Mouse (Mus musculus) forebrain, embryonic 10.5 days (tissue): ENCODE measurements at regions not wholly inside any gene's neighbourhood (a gene's known extent, or its start where the extent isn't known, plus 50 kb on each side); places are given as distances from the start of the nearest gene placed in this dataset.
A peak's percentile ranks its signal among the peaks of the same experiment; 100 is the strongest.

Experiments
- DNase-seq: peaks from one replicate; pipeline ENCODE4 v3.0.0-alpha.2; 2017; ENCODE audit warnings: low spot score; ENCODE audit errors: extremely low spot score
- H3K27ac ChIP-seq: fragments of 300-500 bp; sonication (generic); 2 replicates; pipeline ENCODE4 v1.5.1; 2016; ENCODE audit warnings: mild to moderate bottlenecking
- H3K27me3 ChIP-seq: fragments of 300-500 bp; sonication (generic); 2 replicates; pipeline ENCODE4 v1.6.1; 2016; ENCODE audit warnings: mild to moderate bottlenecking; ENCODE audit not compliant: poor library complexity, severe bottlenecking
- H3K36me3 ChIP-seq: fragments of 300-500 bp; sonication (generic); replicated peaks from 2 replicates; pipeline ENCODE4 v1.6.1; 2016; ENCODE audit warnings: mild to moderate bottlenecking, moderate library complexity
- H3K4me1 ChIP-seq: fragments of 300-500 bp; sonication (generic); 2 replicates; pipeline ENCODE4 v1.6.1; 2016
- H3K4me3 ChIP-seq: fragments of 300-500 bp; sonication (generic); 2 replicates; pipeline ENCODE4 v1.5.1; 2016; ENCODE audit warnings: mild to moderate bottlenecking, moderate library complexity
- H3K9me3 ChIP-seq: fragments of 300-500 bp; sonication (generic); 2 replicates; pipeline ENCODE4 v1.6.1; 2016; ENCODE audit warnings: mild to moderate bottlenecking, moderate library complexity
- WGBS: fragments of 180-500 bp; shearing (Covaris S2); methylation state at CpG from one replicate; pipeline ENCODE4 v1.1.7; 2016; 5-methylcytosine and 5-hydroxymethylcytosine counted together

GRCm38 (mm10) chr4:32130594-32130993, 108.0 kb upstream of the Bach2 start:
- H3K4me1 ChIP-seq: peaks cover 9% of the 10 kb centered on the region
- peak overlapping the region; percentile 17; the same call in 1 of the 2 replicates for H3K27ac ChIP-seq
- no peak for DNase-seq
- no peaks in the 10 kb centered on the region for H3K9me3 ChIP-seq
- no peak overlapping the region for H3K4me3 ChIP-seq
- H3K27me3 ChIP-seq: no peaks in the 10 kb centered on the region
- H3K36me3 ChIP-seq: no peaks in the 10 kb centered on the region
- WGBS: 71% methylated on average over 12 of the region's 12 CpGs

- peaks cover 9% of the 10 kb centered on the region for H3K4me1 ChIP-seq
- no peak for DNase-seq
- 84% methylated on average over 5 of the region's 5 CpGs for WGBS
Measured at GRCm38 (mm10) chr4:32131819-32132218, 106.8 kb upstream of the Bach2 start.

GRCm38 (mm10) chr4:32136151-32136550, 102.5 kb upstream of the Bach2 start:
- Histone ChIP-seq H3K9me3 (no peaks in the 10 kb centered on the region), H3K4me1 (no peaks in the 10 kb centered on the region; the same call in 1 of the 2 replicates), H3K27me3 (no peaks in the 10 kb centered on the region), H3K36me3 (no peaks in the 10 kb centered on the region), H3K27ac (no peak overlapping the region), H3K4me3 (no peak overlapping the region)
- no peak for DNase-seq
- WGBS: 74% methylated on average over 8 of the region's 10 CpGs

More at GRCm38 (mm10) chr4:32131819-32132218, 106.8 kb upstream of the Bach2 start:
- Histone ChIP-seq H3K9me3 (no peaks in the 10 kb centered on the region), H3K36me3 (no peaks in the 10 kb centered on the region), H3K4me3 (no peak overlapping the region), H3K27me3 (no peaks in the 10 kb centered on the region), H3K27ac (no peak overlapping the region)

- H3K36me3 ChIP-seq: no peaks in the 10 kb centered on the region
- no peak for DNase-seq
- H3K4me1 ChIP-seq: no peaks in the 10 kb centered on the region; the same call in 1 of the 2 replicates
- no peak overlapping the region for H3K4me3 ChIP-seq
- no peaks in the 10 kb centered on the region for H3K9me3 ChIP-seq
- no peaks in the 10 kb centered on the region for H3K27me3 ChIP-seq
- no peak overlapping the region for H3K27ac ChIP-seq
Measured at GRCm38 (mm10) chr4:32137243-32137642, 101.4 kb upstream of the Bach2 start.

GRCm38 (mm10) chr4:32137966-32138365, 100.6 kb upstream of the Bach2 start:
- no peaks in the 10 kb centered on the region for H3K27me3 ChIP-seq
- WGBS: 86% methylated on average over 10 of the region's 10 CpGs
- H3K36me3 ChIP-seq: no peaks in the 10 kb centered on the region
- DNase-seq: no peak
- no peak overlapping the region for H3K27ac ChIP-seq
- no peak overlapping the region for H3K4me3 ChIP-seq
- no peaks in the 10 kb centered on the region for H3K9me3 ChIP-seq
- H3K4me1 ChIP-seq: no peaks in the 10 kb centered on the region; the same call in 1 of the 2 replicates

- WGBS: 78% methylated on average over 6 of the region's 6 CpGs
- DNase-seq: no peak
- no peaks in the 10 kb centered on the region for H3K9me3 ChIP-seq
- H3K27me3 ChIP-seq: no peaks in the 10 kb centered on the region
- no peak overlapping the region for H3K27ac ChIP-seq
- no peaks in the 10 kb centered on the region for H3K36me3 ChIP-seq
- H3K4me3 ChIP-seq: no peak overlapping the region
- H3K4me1 ChIP-seq: no peaks in the 10 kb centered on the region; the same call in 1 of the 2 replicates
Measured at GRCm38 (mm10) chr4:32139586-32139985, 99.0 kb upstream of the Bach2 start.

GRCm38 (mm10) chr4:32140068-32140467, 98.5 kb upstream of the Bach2 start:
- Histone ChIP-seq H3K36me3 (no peaks in the 10 kb centered on the region), H3K27ac (no peak overlapping the region), H3K4me1 (no peaks in the 10 kb centered on the region; the same call in 1 of the 2 replicates), H3K9me3 (no peaks in the 10 kb centered on the region), H3K4me3 (no peak overlapping the region), H3K27me3 (no peaks in the 10 kb centered on the region)
- no peak for DNase-seq
- 86% methylated on average over 2 of the region's 2 CpGs for WGBS

GRCm38 (mm10) chr4:32142198-32142597, 96.4 kb upstream of the Bach2 start:
- H3K4me1 ChIP-seq: no peaks in the 10 kb centered on the region; the same call in 1 of the 2 replicates
- no peaks in the 10 kb centered on the region for H3K9me3 ChIP-seq
- H3K36me3 ChIP-seq: no peaks in the 10 kb centered on the region
- H3K27me3 ChIP-seq: no peaks in the 10 kb centered on the region
- WGBS: 87% methylated on average over 4 of the region's 4 CpGs
- no peak for DNase-seq
- H3K27ac ChIP-seq: no peak overlapping the region
- H3K4me3 ChIP-seq: no peak overlapping the region

- Histone ChIP-seq H3K27me3 (no peaks in the 10 kb centered on the region), H3K9me3 (no peaks in the 10 kb centered on the region), H3K4me3 (no peak overlapping the region), H3K36me3 (no peaks in the 10 kb centered on the region), H3K4me1 (0 out of 2 replicates have a peak, but pooled peaks cover 5% of the 10 kb centered on the region), H3K27ac (no peak overlapping the region)
- DNase-seq: no peak
- 59% methylated on average over 1 of the region's 1 CpGs for WGBS
Measured at GRCm38 (mm10) chr4:32147146-32147545, 91.5 kb upstream of the Bach2 start.

GRCm38 (mm10) chr4:32148597-32148996, 90.0 kb upstream of the Bach2 start:
- WGBS: 98% methylated on average over 2 of the region's 2 CpGs
- DNase-seq: no peak

GRCm38 (mm10) chr4:32149171-32149570, 89.4 kb upstream of the Bach2 start:
- no peak overlapping the region for H3K27ac ChIP-seq
- H3K4me3 ChIP-seq: no peak overlapping the region
- DNase-seq: no peak
- no peaks in the 10 kb centered on the region for H3K9me3 ChIP-seq
- WGBS: 92% methylated on average over 7 of the region's 7 CpGs
- H3K36me3 ChIP-seq: no peaks in the 10 kb centered on the region
- H3K4me1 ChIP-seq: 0 out of 2 replicates have a peak, but pooled peaks cover 8% of the 10 kb centered on the region
- H3K27me3 ChIP-seq: no peaks in the 10 kb centered on the region

More at GRCm38 (mm10) chr4:32148597-32148996, 90.0 kb upstream of the Bach2 start:
- no peaks in the 10 kb centered on the region for H3K9me3 ChIP-seq
- H3K4me1 ChIP-seq: 0 out of 2 replicates have a peak, but pooled peaks cover 8% of the 10 kb centered on the region
- H3K27ac ChIP-seq: no peak overlapping the region
- H3K36me3 ChIP-seq: no peaks in the 10 kb centered on the region
- no peaks in the 10 kb centered on the region for H3K27me3 ChIP-seq
- H3K4me3 ChIP-seq: no peak overlapping the region

GRCm38 (mm10) chr4:32153356-32153755, 85.2 kb upstream of the Bach2 start:
- DNase-seq: no peak

GRCm38 (mm10) chr4:32156965-32157364, 81.6 kb upstream of the Bach2 start:
- H3K9me3 ChIP-seq: no peaks in the 10 kb centered on the region
- no peaks in the 10 kb centered on the region for H3K36me3 ChIP-seq
- no peak for DNase-seq
- H3K27me3 ChIP-seq: peaks cover 26% of the 10 kb centered on the region
- no peak overlapping the region for H3K27ac ChIP-seq
- H3K4me1 ChIP-seq: peaks cover 41% of the 10 kb centered on the region
- no peak overlapping the region for H3K4me3 ChIP-seq
- WGBS: 79% methylated on average over 8 of the region's 8 CpGs

More at GRCm38 (mm10) chr4:32153356-32153755, 85.2 kb upstream of the Bach2 start:
- Histone ChIP-seq H3K4me1 (peaks cover 12% of the 10 kb centered on the region), H3K27ac (no peak overlapping the region), H3K27me3 (peaks cover 6% of the 10 kb centered on the region; the same call in 1 of the 2 replicates), H3K4me3 (no peak overlapping the region), H3K9me3 (no peaks in the 10 kb centered on the region), H3K36me3 (no peaks in the 10 kb centered on the region)
- 82% methylated on average over 4 of the region's 4 CpGs for WGBS

- DNase-seq: no peak
- H3K27me3 ChIP-seq: peaks cover 26% of the 10 kb centered on the region
- no peak overlapping the region for H3K27ac ChIP-seq
- 34% methylated on average over 5 of the region's 5 CpGs for WGBS
- H3K4me1 ChIP-seq: peaks cover 44% of the 10 kb centered on the region
- H3K4me3 ChIP-seq: no peak overlapping the region
- no peaks in the 10 kb centered on the region for H3K36me3 ChIP-seq
- H3K9me3 ChIP-seq: no peaks in the 10 kb centered on the region
Measured at GRCm38 (mm10) chr4:32158451-32158850, 80.2 kb upstream of the Bach2 start.
